Mouse (Mus musculus) testis, postnatal 14 days (tissue): ENCODE results near the gene Zc3h7b.
A peak's percentile ranks its signal among the peaks of the same experiment; 100 is the strongest.
"Not testable (repeated sequence)": the region's sequence is repeated elsewhere in the genome, so short reads cannot be mapped to it uniquely, and the experiment has no call there.

Experiments
- DNase-seq: peaks from one replicate; pipeline ENCODE4 v3.0.0; 2021; ENCODE audit warnings: low spot score

The Zc3h7b gene

DNA sequence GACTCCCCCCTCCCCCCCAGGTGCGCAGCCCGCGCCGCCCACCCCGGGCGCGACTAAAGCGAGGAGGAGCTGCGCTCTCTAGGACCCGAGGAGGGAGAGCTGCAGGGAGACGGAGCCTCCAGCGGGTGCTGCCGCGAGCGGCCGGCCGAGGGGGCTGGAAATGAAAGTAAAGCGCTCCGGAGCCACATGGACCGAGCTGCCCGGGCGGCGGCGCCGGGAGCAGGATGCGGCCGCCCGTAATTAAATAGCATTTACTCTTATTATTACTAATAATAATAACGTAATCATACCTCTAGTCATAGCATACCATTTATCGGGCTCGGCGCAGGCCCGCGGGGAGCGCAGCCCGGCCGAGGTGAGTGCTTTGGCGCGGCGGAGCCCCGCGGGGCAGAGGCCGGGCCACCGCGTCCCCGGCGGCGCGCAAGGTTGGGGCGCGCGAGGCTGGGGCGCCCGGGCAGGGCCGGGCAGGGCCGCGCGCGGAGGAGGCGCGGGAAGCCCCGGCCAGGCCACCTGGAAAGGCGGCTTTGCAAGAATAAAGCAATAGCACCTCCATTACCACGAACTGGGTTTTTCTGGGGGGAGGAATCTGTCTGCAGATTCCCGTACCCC lies at the start of gene Zc3h7b, which contains the start of gene Rangap1:
TSS of gene Zc3h7b (plus strand) at position 66 of the 609 bp plus-strand sequence.
TSS of gene Rangap1 (minus strand) at position 539 of the 609 bp plus-strand sequence.
- peak; percentile 79 for DNase-seq

DNA sequence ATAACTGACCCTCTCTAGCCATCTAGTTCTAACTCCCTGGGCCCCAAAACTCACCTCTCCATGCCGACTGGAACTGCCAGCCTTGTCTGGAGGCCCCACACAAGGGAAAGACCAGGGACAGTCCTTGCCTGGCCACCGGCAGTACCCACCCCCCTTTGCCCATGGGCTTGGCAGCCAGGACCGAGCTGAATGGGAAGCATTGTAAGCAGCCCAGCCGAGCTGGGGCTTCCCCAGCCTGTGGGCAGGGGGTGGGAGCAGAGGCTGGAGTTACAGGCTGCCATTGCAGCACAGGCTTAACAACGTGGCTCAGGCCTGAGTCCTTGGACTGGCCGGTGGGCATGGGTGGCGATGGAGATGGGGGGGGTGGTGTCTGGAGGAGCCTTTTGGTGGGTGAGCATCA lies 47.7 kb upstream of the Zc3h7b start, which contains the start of gene Chadl:
TSS of gene Chadl (minus strand) at position 113 of the 400 bp plus-strand sequence.
- DNase-seq: no peak

DNA sequence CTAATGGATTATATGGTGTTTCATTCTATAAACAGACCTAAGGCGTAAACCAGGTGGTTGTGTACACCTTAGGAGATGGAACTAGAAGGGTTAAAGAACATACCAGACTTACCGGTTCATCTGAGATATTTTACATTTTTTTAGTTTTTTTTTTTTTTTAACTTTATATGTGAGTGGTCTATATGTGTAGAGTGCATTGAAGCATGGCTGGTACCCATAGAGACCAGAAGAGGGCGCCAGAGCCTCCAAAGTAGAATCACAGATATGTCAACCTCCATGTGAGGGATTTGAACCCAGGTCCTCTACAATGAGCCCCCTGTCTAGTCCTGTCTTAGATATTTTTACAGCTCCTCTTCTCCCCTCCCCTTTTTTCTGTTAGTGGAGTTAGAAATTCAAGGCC lies 47.0 kb upstream of the Zc3h7b start:
- no peak for DNase-seq

DNA sequence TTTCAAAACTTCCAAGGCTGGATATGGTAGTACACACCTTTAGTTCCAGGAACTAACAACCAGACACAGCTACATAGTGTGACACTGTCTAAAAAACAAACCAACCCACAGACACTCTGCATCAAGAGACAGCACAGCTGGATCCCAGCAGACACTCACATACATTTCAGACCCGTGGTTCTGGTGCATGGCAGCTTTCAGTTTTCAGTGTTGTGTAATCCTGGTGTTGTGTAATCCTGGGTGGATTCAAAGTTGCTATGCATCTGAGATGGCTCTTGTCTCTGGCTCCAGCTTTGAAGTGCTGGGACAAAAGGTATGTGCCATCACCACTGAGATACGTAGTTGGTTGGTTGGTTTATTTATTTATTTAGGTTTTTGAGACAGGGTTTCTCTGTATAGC lies 46.3 kb upstream of the Zc3h7b start:
- DNase-seq: no peak

DNA sequence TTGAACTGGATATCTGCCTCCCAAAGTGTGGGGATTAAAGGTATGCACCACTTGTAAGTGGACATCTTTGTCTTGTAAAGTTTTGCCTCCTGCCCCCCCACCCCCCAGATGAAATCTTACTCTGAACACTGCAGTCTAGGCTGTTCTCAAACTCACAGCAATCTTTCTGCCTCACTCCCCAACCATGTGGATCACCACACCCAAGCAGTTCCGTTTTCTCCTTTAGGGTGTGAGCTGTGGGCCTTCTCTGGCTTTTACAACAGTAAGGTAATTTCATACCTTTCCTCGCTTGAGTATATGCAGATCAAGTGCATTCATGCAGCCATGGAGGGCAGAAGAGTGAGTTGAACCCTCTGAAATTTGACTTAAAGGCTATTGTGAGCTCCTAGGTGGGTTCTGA lies 44.7 kb upstream of the Zc3h7b start:
- no peak for DNase-seq

DNA sequence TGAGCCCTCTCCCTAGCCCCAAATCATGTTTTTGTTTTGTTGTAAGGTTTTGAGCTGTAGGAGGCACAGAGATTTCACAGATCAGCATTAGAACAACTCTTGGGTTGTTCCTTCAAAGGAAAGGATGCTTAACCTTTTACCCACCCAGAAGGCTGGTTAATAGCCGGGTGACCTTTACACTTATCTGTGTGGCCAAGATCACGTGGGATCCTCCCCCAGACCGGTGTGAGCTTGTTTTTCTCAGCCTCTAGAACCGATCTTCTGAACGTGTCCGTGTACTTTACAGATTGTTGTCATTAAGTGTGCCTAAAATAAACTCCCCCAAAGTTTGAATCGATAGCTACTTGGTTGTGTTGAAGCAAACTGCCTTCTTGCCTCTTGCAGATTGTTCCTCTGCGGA lies 44.3 kb upstream of the Zc3h7b start:
- DNase-seq: no peak

DNA sequence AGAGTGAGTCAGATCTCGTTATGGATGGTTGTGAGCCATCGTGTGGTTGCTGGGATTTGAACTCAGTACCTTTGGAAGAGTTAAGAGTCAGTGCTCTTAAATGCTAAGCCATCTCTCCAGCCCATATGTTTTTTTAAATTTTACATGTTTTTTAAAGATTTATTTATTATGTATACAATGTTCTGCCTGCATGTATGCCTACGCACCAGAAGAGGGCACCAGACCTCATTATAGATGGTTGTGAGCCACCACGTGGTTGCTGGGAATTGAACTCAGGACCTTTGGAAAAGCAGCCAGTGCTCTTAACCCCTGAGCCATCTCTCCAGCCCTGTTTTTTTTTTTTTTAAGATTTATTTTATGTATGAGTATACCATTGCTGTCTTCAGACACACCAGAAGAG lies 43.5 kb upstream of the Zc3h7b start:
- not testable (repeated sequence) for DNase-seq

DNA sequence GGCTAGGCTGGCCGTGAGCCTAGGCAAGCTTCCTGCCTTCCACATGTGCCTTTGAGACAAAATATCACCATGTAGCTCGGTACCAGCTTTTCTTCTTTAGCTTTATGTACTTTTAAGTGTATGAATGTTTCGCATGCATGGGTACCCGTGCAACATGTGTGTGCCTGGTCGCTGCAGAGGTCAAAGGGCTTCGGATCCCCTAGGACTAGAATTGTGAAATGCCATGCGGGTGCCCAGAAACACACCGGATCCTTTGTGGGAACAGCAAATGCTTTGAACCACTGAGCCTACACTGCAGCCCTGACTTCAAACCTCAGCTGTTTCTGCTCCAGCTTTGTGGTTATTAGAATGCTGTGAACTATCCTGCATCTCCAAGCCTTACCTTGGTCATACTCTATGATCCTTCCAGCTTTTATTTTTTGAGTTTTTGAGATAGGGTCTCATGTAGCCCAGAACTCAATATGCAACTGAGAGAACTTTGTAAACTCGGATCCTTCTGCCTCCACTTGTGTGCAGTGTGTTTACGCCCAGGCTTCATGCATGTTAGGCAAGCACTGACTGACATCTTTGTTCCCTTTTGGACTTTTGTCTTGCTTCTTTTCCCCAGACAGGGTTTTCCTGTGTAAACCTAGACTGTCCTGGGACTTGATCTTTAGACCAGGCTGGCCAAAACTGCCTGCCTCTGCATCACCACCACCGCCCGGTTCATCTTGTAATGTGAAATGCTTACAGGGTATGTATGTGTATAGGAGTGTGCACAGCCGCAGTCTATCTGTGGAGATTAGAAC lies 42.4 kb upstream of the Zc3h7b start:
- DNase-seq: no peak

DNA sequence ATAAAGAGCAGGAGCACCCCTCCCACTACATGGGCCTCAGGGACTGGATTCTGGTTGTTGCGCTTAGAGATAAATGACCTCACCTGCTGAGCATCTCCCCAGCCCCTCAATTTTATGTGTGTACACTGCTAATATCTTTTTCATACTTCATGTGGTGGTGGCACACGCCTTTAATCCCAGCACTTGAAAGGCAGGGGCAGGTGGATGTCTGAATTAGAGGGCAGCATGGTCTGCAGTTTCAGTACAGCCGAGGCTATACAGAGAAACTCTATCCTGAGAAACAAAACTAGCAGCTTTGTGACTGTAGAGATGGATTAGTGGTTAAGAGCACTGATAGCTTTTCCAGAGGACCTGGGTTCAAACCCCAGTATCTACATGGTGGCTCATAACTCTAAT lies 41.8 kb upstream of the Zc3h7b start:
- DNase-seq: no peak

DNA sequence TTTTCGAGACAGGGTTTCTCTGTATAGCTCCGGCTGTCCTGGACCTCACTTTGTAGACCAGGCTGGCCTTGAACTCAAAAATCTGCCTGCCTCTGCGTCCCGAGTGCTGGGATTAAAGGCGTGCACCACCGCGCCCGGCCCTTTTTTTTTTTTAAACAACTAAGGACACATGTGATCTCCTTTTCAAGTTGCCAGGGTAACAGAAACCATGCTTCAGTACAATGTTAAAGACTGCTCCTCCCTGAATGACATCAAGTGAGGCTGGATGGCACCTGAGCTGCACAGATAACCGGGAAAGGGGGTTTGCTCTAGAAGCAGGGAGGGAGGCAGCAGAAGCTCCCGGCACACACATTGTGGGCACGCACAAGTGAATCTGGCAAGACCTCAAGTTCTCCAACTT lies 35.9 kb upstream of the Zc3h7b start:
- no peak for DNase-seq

DNA sequence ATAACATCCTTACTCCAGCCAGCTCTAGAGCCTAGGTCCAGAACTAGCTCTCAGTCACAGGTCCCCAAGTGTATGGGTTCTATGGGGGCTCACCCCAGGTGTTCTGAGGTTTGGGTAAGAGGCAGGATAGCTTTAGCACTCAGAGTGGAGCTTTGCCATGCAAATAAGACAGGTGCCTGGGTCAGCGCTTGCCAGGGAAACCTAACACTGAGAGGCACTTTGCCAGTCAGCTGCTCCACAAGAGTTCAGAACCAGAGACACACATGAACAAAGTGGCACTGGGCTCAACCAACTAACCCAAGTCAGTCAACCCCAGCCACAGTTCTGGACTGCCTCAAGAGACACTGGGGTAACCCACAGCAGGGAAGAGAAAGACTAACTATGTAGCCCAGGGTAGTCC lies 35.2 kb upstream of the Zc3h7b start:
- no peak for DNase-seq

DNA sequence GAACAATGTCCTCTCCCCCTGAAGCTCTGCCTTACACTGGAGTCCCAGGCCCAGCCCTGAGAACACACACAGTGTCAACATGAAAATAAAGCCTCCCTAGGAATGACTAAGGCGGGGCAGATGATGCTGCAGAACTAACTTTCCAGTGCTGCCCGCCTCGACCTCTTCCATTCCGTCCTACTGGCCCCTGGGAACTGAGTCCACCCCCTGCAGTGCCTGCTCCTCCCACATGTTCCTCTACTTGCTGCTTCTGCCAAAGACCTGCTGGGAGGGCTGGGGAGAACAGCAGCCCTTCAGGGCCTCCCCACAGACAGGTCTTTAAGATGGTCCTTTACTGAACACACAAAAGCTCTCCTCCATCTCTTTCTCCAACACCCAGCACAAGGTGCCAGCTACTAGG lies 34.1 kb upstream of the Zc3h7b start:
- DNase-seq: no peak

DNA sequence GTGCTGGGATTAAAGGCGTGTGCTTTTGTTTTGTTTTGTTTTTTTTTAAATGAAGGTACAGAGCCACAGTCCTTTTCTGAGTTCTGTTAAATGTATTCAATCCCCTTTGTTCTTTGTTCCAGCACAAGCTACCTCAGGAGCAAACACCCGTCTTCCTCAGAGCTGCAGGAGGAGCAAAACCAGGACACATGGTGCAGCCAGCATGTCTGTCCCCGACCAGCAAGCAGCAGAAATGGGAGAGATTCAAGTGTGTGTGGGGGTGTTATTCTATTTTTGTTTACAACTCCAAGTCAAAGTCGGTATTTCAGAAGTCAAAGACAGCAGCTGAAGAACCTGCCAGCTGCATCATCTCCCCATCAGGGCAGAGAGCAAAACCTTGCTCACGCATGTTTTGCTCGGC lies 31.1 kb upstream of the Zc3h7b start:
- DNase-seq: no peak

DNA sequence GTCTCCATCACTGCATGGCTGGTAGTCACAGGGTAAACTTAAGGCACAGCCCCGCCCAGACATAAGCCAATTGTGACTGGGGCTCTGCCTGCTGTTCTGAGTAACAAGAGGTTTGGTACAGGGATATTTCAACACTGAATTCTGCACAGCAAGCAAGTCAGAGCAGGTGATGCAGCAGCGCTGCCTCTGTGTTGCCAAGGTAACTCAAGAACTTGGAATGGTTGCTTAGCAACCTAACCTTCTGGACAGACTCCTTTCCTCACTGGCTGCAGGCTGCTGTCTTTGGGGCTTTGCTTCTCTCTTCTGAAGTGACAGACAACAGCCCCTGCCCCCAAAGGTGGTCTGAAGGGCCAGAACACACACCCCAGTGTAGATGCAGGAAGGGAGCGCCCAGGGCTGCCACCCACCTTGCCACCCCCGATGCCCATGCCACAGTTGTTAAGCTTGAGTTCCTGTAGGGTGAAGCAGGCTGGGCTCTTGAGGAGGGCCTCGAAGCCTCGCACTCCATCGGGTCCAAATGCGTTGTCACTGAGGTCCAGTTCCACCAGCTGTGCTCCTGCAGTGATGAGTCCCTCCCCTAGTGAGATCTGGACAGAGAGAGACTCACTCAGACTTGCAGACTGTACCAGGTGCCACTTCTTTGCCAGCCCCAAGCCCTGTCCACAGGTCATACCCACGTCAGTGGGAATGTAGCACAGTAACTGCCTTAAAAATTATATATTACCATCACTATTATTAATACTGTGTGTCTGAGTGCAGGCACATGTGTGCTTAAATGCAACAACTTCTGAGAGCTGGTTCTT lies 26.3 kb upstream of the Zc3h7b start:
- DNase-seq: no peak

DNA sequence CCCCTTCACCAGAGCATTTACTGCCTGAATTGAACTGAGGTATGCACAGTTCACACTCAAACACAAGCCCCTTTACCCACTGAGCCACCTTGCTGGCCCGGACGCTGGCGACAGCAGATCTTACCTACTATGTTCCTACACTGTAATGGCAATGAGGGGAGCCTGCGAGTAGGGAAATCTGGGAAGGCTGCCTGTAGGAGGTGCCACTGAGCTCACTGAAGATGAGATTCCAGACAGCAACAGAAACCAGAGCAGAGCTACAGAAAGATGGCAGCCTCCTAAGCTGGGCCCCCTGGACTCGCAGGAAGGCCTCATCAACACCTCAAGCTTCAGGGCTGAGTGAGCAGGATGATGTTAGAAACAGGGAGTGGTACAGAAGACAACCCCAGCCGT lies 25.7 kb upstream of the Zc3h7b start:
- DNase-seq: no peak

DNA sequence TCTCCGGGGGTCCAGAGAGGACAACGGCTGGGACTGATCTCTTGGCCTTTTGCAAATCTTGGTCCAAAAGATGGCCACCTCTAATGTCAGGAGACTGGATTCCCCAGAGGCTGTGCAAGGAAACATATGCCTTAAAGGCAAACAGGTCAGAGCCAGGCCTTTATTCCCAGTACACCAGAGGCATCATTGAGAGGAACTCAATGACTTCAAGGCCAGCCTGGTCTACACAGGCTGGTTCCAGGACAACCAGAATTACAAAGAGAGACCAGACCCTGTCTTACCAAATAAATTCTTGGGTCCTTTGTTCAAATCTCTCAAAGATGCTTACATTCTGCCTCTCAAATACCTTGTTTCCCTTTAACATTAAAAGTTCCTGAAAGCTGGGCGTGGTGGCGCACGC lies 22.5 kb upstream of the Zc3h7b start:
- DNase-seq: no peak

DNA sequence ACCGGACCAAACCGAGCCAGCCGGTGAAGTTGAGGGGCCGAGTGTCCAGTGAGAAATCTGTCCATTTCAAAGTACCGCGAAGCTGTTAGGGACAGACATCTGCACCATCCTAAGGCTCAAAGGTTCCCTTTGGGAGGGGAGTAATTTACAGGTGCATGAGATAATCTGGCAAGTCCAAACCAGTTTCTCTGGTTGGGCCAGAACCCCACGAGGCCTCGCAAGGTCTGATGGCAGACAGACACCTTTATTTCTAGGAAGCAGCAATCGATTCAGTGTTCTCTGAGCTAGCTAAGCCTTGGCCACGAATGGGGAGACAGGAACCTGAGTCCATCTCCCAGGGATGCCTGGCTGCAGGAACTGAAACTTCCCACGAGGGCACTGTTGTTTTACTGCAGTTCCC lies 21.2 kb upstream of the Zc3h7b start:
- DNase-seq: no peak

DNA sequence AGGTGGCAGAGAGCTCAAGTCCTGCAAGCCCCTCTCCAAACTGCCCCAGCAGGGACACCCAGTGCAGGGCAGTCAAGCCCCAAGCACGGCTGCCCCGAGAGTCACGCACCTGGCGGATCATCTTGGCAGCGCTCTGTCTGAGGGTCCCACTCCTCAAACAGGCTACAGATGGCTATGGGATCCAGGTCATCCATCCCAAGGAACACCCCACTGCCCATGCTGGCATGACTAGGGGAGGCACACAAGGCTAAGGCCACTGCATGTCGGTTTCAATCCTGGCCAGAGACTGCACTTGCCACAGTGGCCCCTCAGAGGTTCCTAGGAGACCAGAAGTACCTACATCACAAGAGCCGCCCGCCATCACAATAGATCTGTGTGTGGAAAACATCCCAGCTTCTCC lies 18.9 kb upstream of the Zc3h7b start:
- DNase-seq: no peak

DNA sequence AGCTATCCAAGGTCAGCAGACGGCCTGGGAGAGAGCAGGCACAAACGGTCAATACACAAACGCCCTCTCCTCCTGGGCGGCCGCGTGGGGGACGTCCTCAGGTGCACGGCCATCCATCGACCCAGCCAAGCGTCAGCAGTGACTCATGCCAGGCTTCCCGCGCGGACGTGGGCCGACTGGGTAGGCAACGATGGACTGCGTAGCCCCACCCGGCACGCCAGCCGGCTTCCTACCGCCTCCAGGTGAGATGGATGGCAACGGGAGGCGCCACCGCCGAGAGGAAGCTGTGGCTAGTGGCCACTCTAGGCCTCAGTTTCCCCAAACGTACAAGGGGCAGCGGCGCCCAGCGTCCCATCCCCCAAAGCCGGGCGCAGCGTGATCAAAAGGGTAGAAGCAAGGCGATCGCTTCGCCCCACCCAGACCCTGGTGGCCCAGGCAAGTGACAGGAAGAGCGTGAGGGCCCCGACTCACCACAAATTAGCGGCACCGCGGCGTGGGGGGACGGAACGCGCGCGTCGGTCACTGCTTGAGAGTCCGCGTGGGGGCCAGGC lies 15.5 kb upstream of the Zc3h7b start:
- DNase-seq: peak; percentile 50

DNA sequence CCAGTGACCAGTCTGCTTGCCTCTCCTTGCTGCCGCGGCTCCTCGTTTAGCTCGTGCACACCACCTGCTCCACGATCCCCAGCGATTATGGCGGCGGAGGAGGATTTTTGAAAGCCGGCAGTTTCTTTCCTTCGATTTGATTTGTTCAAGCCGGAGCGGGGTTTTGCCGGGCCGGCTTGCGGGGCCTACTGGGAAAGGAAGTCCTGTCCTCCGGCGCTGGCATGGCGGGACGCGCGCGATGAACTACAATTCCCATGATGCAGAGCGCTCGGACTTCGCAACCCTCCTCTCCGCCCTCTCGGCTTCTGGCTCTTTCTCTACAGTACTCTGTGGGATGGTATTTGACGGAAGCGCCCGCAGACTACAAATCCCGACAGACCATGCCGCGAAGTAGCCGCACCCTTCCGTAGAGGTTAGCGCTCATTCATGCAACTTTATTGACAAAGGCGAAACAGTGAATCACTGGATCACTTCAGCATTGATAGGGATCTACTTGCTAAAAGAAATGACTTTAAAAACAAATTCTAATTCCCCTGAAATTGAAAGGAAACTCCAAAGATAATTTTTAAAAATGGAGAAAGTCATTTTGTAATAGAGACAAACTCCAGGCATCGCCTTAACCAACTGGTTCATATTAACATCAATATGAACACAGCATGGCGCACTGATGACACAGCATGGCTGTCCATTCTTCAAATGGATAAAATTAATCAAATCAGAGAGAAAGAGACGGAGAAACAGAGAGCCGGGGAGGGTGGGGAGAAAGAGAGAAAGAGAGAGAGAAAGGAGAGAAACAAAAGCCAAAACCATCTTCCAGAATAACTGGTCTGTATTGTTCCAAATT lies 14.8 kb upstream of the Zc3h7b start:
- DNase-seq: peak; percentile 99

DNA sequence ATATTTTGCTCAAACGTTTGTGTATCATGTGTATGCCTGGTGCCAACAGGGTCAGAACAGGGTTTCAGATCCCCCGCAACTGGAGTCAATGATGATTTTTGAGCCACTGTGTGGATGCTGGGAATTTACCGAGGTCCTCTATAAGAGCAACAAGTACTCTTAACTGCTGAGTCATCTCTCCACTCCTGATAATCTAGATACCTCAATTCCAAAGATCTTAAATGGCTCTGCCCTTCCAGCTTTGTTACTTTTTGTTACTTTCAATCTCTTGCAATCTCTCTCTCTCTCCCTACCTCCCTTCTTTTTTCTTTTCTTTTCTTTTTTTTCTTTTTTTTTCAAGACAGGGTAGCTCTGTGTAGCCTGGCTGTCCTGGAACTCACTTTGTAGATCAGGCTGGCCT lies 9.8 kb upstream of the Zc3h7b start:
- no peak for DNase-seq

DNA sequence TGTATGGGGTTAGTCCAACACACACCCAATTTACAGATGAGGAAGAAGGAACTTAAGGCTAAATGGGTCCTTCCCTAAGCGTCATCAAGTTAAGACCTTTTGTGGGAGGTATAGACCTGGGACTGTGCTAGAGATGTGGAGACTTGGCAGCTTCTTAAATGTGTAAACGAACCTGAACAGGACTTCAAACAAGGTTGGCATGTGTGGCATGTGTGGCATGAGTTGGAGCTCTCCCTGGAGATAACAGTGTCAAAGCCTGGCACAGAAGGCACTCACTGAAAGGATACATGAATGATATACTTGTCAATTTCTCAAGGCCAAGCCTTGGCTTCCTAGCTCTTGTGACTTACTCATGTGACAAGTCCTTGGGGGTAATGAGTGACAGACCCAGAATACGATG lies 5.6 kb upstream of the Zc3h7b start:
- no peak for DNase-seq
